Mouse (Mus musculus) MEL (cell line): ENCODE data around the gene Trpd52l3. TPM values are rescaled to one million over a fixed set of nuclear protein-coding genes. Genes with fewer than 3 reads are reported as not detected.

Source experiments
- DNase-seq: peaks from one replicate; pipeline ENCODE4 v3.0.0; 2011; ENCODE audit warnings: low read depth, low spot score
- H3K27ac ChIP-seq: 2 replicates; pipeline ENCODE4 v1.5.1; 2012; ENCODE audit warnings: low read depth, mild to moderate bottlenecking, control low read depth, low read length, moderate library complexity; ENCODE audit not compliant: control insufficient read depth
- H3K27me3 ChIP-seq, 2 experiments: fragments of 150-350 bp in 1 of 2; sonication (generic) in 1 of 2; 2 replicates each; pipeline ENCODE4 v1.6.1; 2012; ENCODE audit warnings: low read length in 2 of 2, mild to moderate bottlenecking in 2 of 2, improper control_type of control experiment in 1 of 2, moderate library complexity in 1 of 2; ENCODE audit not compliant: insufficient read depth in 2 of 2, control insufficient read depth in 1 of 2
- H3K36me3 ChIP-seq, 2 experiments: 2 replicates each; pipeline ENCODE4 v1.6.1; 2012 to 2014; ENCODE audit warnings: low read length in 2 of 2, improper control_type of control experiment in 1 of 2, inconsistent platforms in 1 of 2, mild to moderate bottlenecking in 1 of 2; ENCODE audit not compliant: insufficient read depth in 2 of 2, control insufficient read depth in 1 of 2
- H3K4me1 ChIP-seq, 2 experiments: fragments of 150-350 bp in 1 of 2; sonication (generic) in 1 of 2; 2 replicates each; pipeline ENCODE4 v1.6.1; 2012; ENCODE audit warnings: low read length in 2 of 2, improper control_type of control experiment in 1 of 2, mild to moderate bottlenecking in 1 of 2; ENCODE audit not compliant: insufficient read depth in 2 of 2, control insufficient read depth in 1 of 2
- H3K4me3 ChIP-seq, 2 experiments: fragments of 150-350 bp in 1 of 2; sonication (generic) in 1 of 2; 2 replicates each; pipeline ENCODE4 v1.5.1; 2012; ENCODE audit warnings: low read depth in 2 of 2, low read length in 2 of 2, mild to moderate bottlenecking in 2 of 2, moderate library complexity in 2 of 2, control low read depth in 1 of 2, improper control_type of control experiment in 1 of 2; ENCODE audit not compliant: control insufficient read depth in 1 of 2, insufficient read depth in 1 of 2
- H3K79me2 ChIP-seq: 2 replicates; pipeline ENCODE4 v1.6.1; 2012; ENCODE audit warnings: mild to moderate bottlenecking, low read length, moderate library complexity; ENCODE audit not compliant: control insufficient read depth, poor library complexity, insufficient read depth
- H3K9ac ChIP-seq: 2 replicates; pipeline ENCODE4 v1.6.1; 2012; ENCODE audit warnings: low read depth, mild to moderate bottlenecking, control low read depth, low read length, moderate library complexity; ENCODE audit not compliant: control insufficient read depth, poor library complexity, severe bottlenecking
- H3K9me3 ChIP-seq: fragments of 150-350 bp; sonication (generic); replicated peaks from 2 replicates; pipeline ENCODE4 v1.6.1; 2012; ENCODE audit warnings: mild to moderate bottlenecking, low read length, improper control_type of control experiment, moderate library complexity; ENCODE audit not compliant: insufficient read depth
- CHD2 ChIP-seq: IDR thresholded peaks from 2 replicates; pipeline ENCODE4 v1.6.1; 2011; ENCODE audit warnings: low read length, improper control_type of control experiment
- CTCF ChIP-seq, 3 experiments: IDR thresholded peaks in 2 of 3; conservative IDR thresholded peaks in 1 of 3; 2 replicates each; pipeline ENCODE4 v1.5.1; 2011 to 2012; ENCODE audit warnings: low read length in 3 of 3, low read depth in 2 of 3, mild to moderate bottlenecking in 2 of 3, improper control_type of control experiment in 1 of 3, inconsistent platforms in 1 of 3, mixed read lengths in 1 of 3, moderate library complexity in 1 of 3; ENCODE audit not compliant: control insufficient read depth in 1 of 3, insufficient read depth in 1 of 3, poor library complexity in 1 of 3, severe bottlenecking in 1 of 3
- E2F4 ChIP-seq: IDR thresholded peaks from 2 replicates; pipeline ENCODE4 v1.6.1; 2011; ENCODE audit warnings: low read depth, low read length, improper control_type of control experiment, borderline replicate concordance
- EP300 ChIP-seq, 2 experiments: IDR thresholded peaks; 2 replicates each; pipeline ENCODE4 v1.6.1; 2011; ENCODE audit warnings: improper control_type of control experiment in 2 of 2, low read length in 2 of 2, low read depth in 1 of 2, mild to moderate bottlenecking in 1 of 2
- GATA1 ChIP-seq: IDR thresholded peaks from 2 replicates; pipeline ENCODE4 v1.6.1; 2011; ENCODE audit warnings: low read depth, low read length, improper control_type of control experiment
- KAT2A ChIP-seq: conservative IDR thresholded peaks from 2 replicates; pipeline ENCODE4 v1.6.1; 2012; ENCODE audit warnings: low read depth, low read length, improper control_type of control experiment, inconsistent platforms
- MEF2A ChIP-seq: IDR thresholded peaks from 2 replicates; pipeline ENCODE4 v1.6.1; 2014; ENCODE audit warnings: low read depth, mild to moderate bottlenecking, inconsistent platforms, low read length, improper control_type of control experiment; ENCODE audit not compliant: poor library complexity, insufficient replicate concordance, severe bottlenecking; ENCODE audit errors: extremely low read depth
- MXI1 ChIP-seq: IDR thresholded peaks from 2 replicates; pipeline ENCODE4 v1.6.1; 2011; ENCODE audit warnings: mild to moderate bottlenecking, low read depth, low read length, improper control_type of control experiment
- MYB ChIP-seq: IDR thresholded peaks from 2 replicates; pipeline ENCODE4 v1.6.1; 2011; ENCODE audit warnings: mild to moderate bottlenecking, low read depth, low read length, improper control_type of control experiment
- MYC ChIP-seq: IDR thresholded peaks from 2 replicates; pipeline ENCODE4 v1.6.1; 2011; ENCODE audit warnings: low read depth, mild to moderate bottlenecking, low read length, improper control_type of control experiment, moderate library complexity
- POLR2AphosphoS2 ChIP-seq: IDR thresholded peaks from 2 replicates; pipeline ENCODE4 v1.6.1; 2011; ENCODE audit warnings: low read length, improper control_type of control experiment
- SIN3A ChIP-seq: IDR thresholded peaks from 2 replicates; pipeline ENCODE4 v1.6.1; 2012; ENCODE audit warnings: low read length, improper control_type of control experiment, inconsistent platforms
- TBP ChIP-seq: IDR thresholded peaks from 2 replicates; pipeline ENCODE4 v1.8.0; 2011; ENCODE audit warnings: low read depth, low read length, improper control_type of control experiment
- TCF12 ChIP-seq: IDR thresholded peaks from 2 replicates; pipeline ENCODE4 v1.6.1; 2014; ENCODE audit warnings: low read depth, mild to moderate bottlenecking, inconsistent platforms, low read length, improper control_type of control experiment, moderate library complexity
- USF2 ChIP-seq, 2 experiments: IDR thresholded peaks; 2 replicates each; pipeline ENCODE4 v1.6.1; 2011 to 2012; ENCODE audit warnings: improper control_type of control experiment in 2 of 2, low read length in 2 of 2, borderline replicate concordance in 1 of 2, inconsistent platforms in 1 of 2, low read depth in 1 of 2, mild to moderate bottlenecking in 1 of 2; ENCODE audit not compliant: insufficient read depth in 1 of 2
- ZNF384 ChIP-seq: IDR thresholded peaks from 2 replicates; pipeline ENCODE4 v1.6.1; 2012; ENCODE audit warnings: low read depth, mild to moderate bottlenecking, inconsistent platforms, low read length, improper control_type of control experiment
- polyA plus RNA-seq, 2 experiments: library from polyadenylated mRNA; stranded (reverse) in 1 of 2; unstranded in 1 of 2; fragments of >175 nt in 1 of 2; fragments of >200 nt in 1 of 2; gene quantifications; 2 replicates each; pipeline versions ENCODE4 v1.2.1 to v1.2.4; 2012; ENCODE audit warnings: low replicate concordance in 2 of 2, low read depth in 1 of 2; ENCODE audit not compliant: insufficient read length in 2 of 2, insufficient read depth in 1 of 2, missing spikeins in 1 of 2
- total RNA-seq: library from RNA; depleted of rRNA; stranded (reverse); fragments of 300-350 nt; gene quantifications from 2 replicates; pipeline ENCODE4 v1.2.3, GENCODE M21; 2012; rRNA removed

Trpd52l3 gene
- not detected in 2 replicates for total RNA-seq
- not detected for polyA plus RNA-seq

GRCm38 (mm10) chr19:30003621-30004020, at the start of gene Trpd52l3:
Trpd52l3 (plus strand) TSS chr19:30003790.
- no peaks in the 10 kb centered on the region for H3K9me3 ChIP-seq
- H3K9ac ChIP-seq = no peak within 1 kb of the TSS
- H3K4me1 ChIP-seq = no peaks in the 10 kb centered on the region
- no peak within 1 kb of the TSS for H3K27ac ChIP-seq
- DNase-seq = no peak
- TF ChIP-seq MEF2A (no peak), ZNF384 (no peak), E2F4 (no peak), CTCF (IDR thresholded peaks at IDR 0.05 in 2 of 3, conservative IDR thresholded peaks at IDR 0.05 in 1 of 3; ENCODE audit: control insufficient read depth in 1 of 3, insufficient read depth in 1 of 3, low read depth in 2 of 3, low read length in 3 of 3, poor library complexity in 1 of 3, severe bottlenecking in 1 of 3) (no peak), GATA1 (no peak)
- no peak within 1 kb of the TSS for H3K4me3 ChIP-seq
- H3K27me3 ChIP-seq = peaks cover 0 to 2% of the 10 kb centered on the region in 2 experiments; a peak in 2 of 4 replicates
- no peaks in the 10 kb centered on the region for H3K79me2 ChIP-seq
- H3K36me3 ChIP-seq = no peaks in the 10 kb centered on the region

GRCm38 (mm10) chr19:29953833-29954232, 49.8 kb upstream of the Trpd52l3 start:
- Histone ChIP-seq H3K79me2 (no peaks in the 10 kb centered on the region), H3K9ac (no peak overlapping the region), H3K27ac (no peak overlapping the region), H3K4me3 (no peak overlapping the region), H3K9me3 (no peaks in the 10 kb centered on the region), H3K27me3 (peaks cover 6 to 14% of the 10 kb centered on the region in 2 experiments), H3K36me3 (peaks cover 0 to 5% of the 10 kb centered on the region in 2 experiments; a peak in 2 of 4 replicates), H3K4me1 (peaks cover 0 to 11% of the 10 kb centered on the region in 2 experiments; a peak in 2 of 4 replicates)
- DNase-seq = no peak
- TF ChIP-seq MEF2A = no peak
- no peak for TF ChIP-seq USF2 (IDR thresholded peaks at IDR 0.05; ENCODE audit: borderline replicate concordance in 1 of 2, insufficient read depth in 1 of 2, low read depth in 1 of 2, low read length in 2 of 2)
- no peak for TF ChIP-seq MYB
- no peak for TF ChIP-seq TBP
- TF ChIP-seq SIN3A = no peak
- TF ChIP-seq TCF12 = no peak
- no peak for TF ChIP-seq MYC
- TF ChIP-seq KAT2A = no peak
- TF ChIP-seq POLR2AphosphoS2 = no peak
- TF ChIP-seq E2F4 = no peak
- no peak for TF ChIP-seq EP300 (IDR thresholded peaks at IDR 0.05; ENCODE audit: low read depth in 1 of 2, low read length in 2 of 2)
- TF ChIP-seq CHD2 = no peak
- TF ChIP-seq MXI1 = no peak
